Mouse (Mus musculus) MEL (cell line): ENCODE measurements around the gene Lat2. TPM values are rescaled to one million over a fixed set of nuclear protein-coding genes. Genes with fewer than 3 reads are reported as not detected.

ENCODE experiments used
- DNase-seq: peaks from one replicate; pipeline ENCODE4 v3.0.0; 2011; ENCODE audit warnings: low read depth, low spot score
- H3K27ac ChIP-seq: 2 replicates; pipeline ENCODE4 v1.5.1; 2012; ENCODE audit warnings: low read depth, mild to moderate bottlenecking, control low read depth, low read length, moderate library complexity; ENCODE audit not compliant: control insufficient read depth
- H3K27me3 ChIP-seq, 2 experiments: fragments of 150-350 bp in 1 of 2; sonication (generic) in 1 of 2; 2 replicates each; pipeline ENCODE4 v1.6.1; 2012; ENCODE audit warnings: low read length in 2 of 2, mild to moderate bottlenecking in 2 of 2, improper control_type of control experiment in 1 of 2, moderate library complexity in 1 of 2; ENCODE audit not compliant: insufficient read depth in 2 of 2, control insufficient read depth in 1 of 2
- H3K36me3 ChIP-seq, 2 experiments: 2 replicates each; pipeline ENCODE4 v1.6.1; 2012 to 2014; ENCODE audit warnings: low read length in 2 of 2, improper control_type of control experiment in 1 of 2, inconsistent platforms in 1 of 2, mild to moderate bottlenecking in 1 of 2; ENCODE audit not compliant: insufficient read depth in 2 of 2, control insufficient read depth in 1 of 2
- H3K4me1 ChIP-seq, 2 experiments: fragments of 150-350 bp in 1 of 2; sonication (generic) in 1 of 2; 2 replicates each; pipeline ENCODE4 v1.6.1; 2012; ENCODE audit warnings: low read length in 2 of 2, improper control_type of control experiment in 1 of 2, mild to moderate bottlenecking in 1 of 2; ENCODE audit not compliant: insufficient read depth in 2 of 2, control insufficient read depth in 1 of 2
- H3K4me3 ChIP-seq, 2 experiments: fragments of 150-350 bp in 1 of 2; sonication (generic) in 1 of 2; 2 replicates each; pipeline ENCODE4 v1.5.1; 2012; ENCODE audit warnings: low read depth in 2 of 2, low read length in 2 of 2, mild to moderate bottlenecking in 2 of 2, moderate library complexity in 2 of 2, control low read depth in 1 of 2, improper control_type of control experiment in 1 of 2; ENCODE audit not compliant: control insufficient read depth in 1 of 2, insufficient read depth in 1 of 2
- H3K79me2 ChIP-seq: 2 replicates; pipeline ENCODE4 v1.6.1; 2012; ENCODE audit warnings: mild to moderate bottlenecking, low read length, moderate library complexity; ENCODE audit not compliant: control insufficient read depth, poor library complexity, insufficient read depth
- H3K9ac ChIP-seq: 2 replicates; pipeline ENCODE4 v1.6.1; 2012; ENCODE audit warnings: low read depth, mild to moderate bottlenecking, control low read depth, low read length, moderate library complexity; ENCODE audit not compliant: control insufficient read depth, poor library complexity, severe bottlenecking
- H3K9me3 ChIP-seq: fragments of 150-350 bp; sonication (generic); replicated peaks from 2 replicates; pipeline ENCODE4 v1.6.1; 2012; ENCODE audit warnings: mild to moderate bottlenecking, low read length, improper control_type of control experiment, moderate library complexity; ENCODE audit not compliant: insufficient read depth
- BHLHE40 ChIP-seq: IDR thresholded peaks from 2 replicates; pipeline ENCODE4 v1.6.1; 2012; ENCODE audit warnings: low read depth, mild to moderate bottlenecking, inconsistent platforms, low read length, improper control_type of control experiment, borderline replicate concordance
- E2F4 ChIP-seq: IDR thresholded peaks from 2 replicates; pipeline ENCODE4 v1.6.1; 2011; ENCODE audit warnings: low read depth, low read length, improper control_type of control experiment, borderline replicate concordance
- ELF1 ChIP-seq: IDR thresholded peaks from 2 replicates; pipeline ENCODE4 v1.6.1; 2014; ENCODE audit warnings: low read depth, mild to moderate bottlenecking, inconsistent platforms, low read length, improper control_type of control experiment, moderate library complexity
- EP300 ChIP-seq, 2 experiments: IDR thresholded peaks; 2 replicates each; pipeline ENCODE4 v1.6.1; 2011; ENCODE audit warnings: improper control_type of control experiment in 2 of 2, low read length in 2 of 2, low read depth in 1 of 2, mild to moderate bottlenecking in 1 of 2
- ETS1 ChIP-seq: IDR thresholded peaks from 2 replicates; pipeline ENCODE4 v1.6.1; 2012; ENCODE audit warnings: low read depth, mild to moderate bottlenecking, inconsistent platforms, low read length, improper control_type of control experiment, moderate library complexity
- GATA1 ChIP-seq: IDR thresholded peaks from 2 replicates; pipeline ENCODE4 v1.6.1; 2011; ENCODE audit warnings: low read depth, low read length, improper control_type of control experiment
- MAFK ChIP-seq: IDR thresholded peaks from 2 replicates; pipeline ENCODE4 v1.6.1; 2011; ENCODE audit warnings: low read depth, mild to moderate bottlenecking, low read length, improper control_type of control experiment, borderline replicate concordance
- MAX ChIP-seq: IDR thresholded peaks from 2 replicates; pipeline ENCODE4 v1.6.1; 2011; ENCODE audit warnings: low read length, improper control_type of control experiment
- MAZ ChIP-seq: IDR thresholded peaks from 2 replicates; pipeline ENCODE4 v1.6.1; 2012; ENCODE audit warnings: low read depth, mild to moderate bottlenecking, inconsistent platforms, low read length, improper control_type of control experiment
- MXI1 ChIP-seq: IDR thresholded peaks from 2 replicates; pipeline ENCODE4 v1.6.1; 2011; ENCODE audit warnings: mild to moderate bottlenecking, low read depth, low read length, improper control_type of control experiment
- MYB ChIP-seq: IDR thresholded peaks from 2 replicates; pipeline ENCODE4 v1.6.1; 2011; ENCODE audit warnings: mild to moderate bottlenecking, low read depth, low read length, improper control_type of control experiment
- NELFE ChIP-seq: IDR thresholded peaks from 2 replicates; pipeline ENCODE4 v1.6.1; 2011; ENCODE audit warnings: low read depth, low read length, improper control_type of control experiment
- POLR2AphosphoS2 ChIP-seq: IDR thresholded peaks from 2 replicates; pipeline ENCODE4 v1.6.1; 2011; ENCODE audit warnings: low read length, improper control_type of control experiment
- POLR2AphosphoS5 ChIP-seq: IDR thresholded peaks from 2 replicates; pipeline ENCODE4 v1.6.1; 2012; ENCODE audit warnings: low read depth, borderline replicate concordance, mild to moderate bottlenecking, inconsistent platforms, low read length, moderate library complexity, mixed read lengths
- RCOR1 ChIP-seq: IDR thresholded peaks from 2 replicates; pipeline ENCODE4 v1.6.1; 2012; ENCODE audit warnings: low read depth, mild to moderate bottlenecking, inconsistent platforms, low read length, improper control_type of control experiment
- SIN3A ChIP-seq: IDR thresholded peaks from 2 replicates; pipeline ENCODE4 v1.6.1; 2012; ENCODE audit warnings: low read length, improper control_type of control experiment, inconsistent platforms
- SMC3 ChIP-seq: IDR thresholded peaks from 2 replicates; pipeline ENCODE4 v1.6.1; 2011; ENCODE audit warnings: low read depth, low read length, improper control_type of control experiment
- TAL1 ChIP-seq: IDR thresholded peaks from 2 replicates; pipeline ENCODE4 v1.6.1; 2012; ENCODE audit warnings: mild to moderate bottlenecking, inconsistent platforms, low read length, moderate library complexity, mixed read lengths
- TBP ChIP-seq: IDR thresholded peaks from 2 replicates; pipeline ENCODE4 v1.8.0; 2011; ENCODE audit warnings: low read depth, low read length, improper control_type of control experiment
- TCF12 ChIP-seq: IDR thresholded peaks from 2 replicates; pipeline ENCODE4 v1.6.1; 2014; ENCODE audit warnings: low read depth, mild to moderate bottlenecking, inconsistent platforms, low read length, improper control_type of control experiment, moderate library complexity
- ZMIZ1 ChIP-seq: IDR thresholded peaks from 2 replicates; pipeline ENCODE4 v1.6.1; 2012; ENCODE audit warnings: low read depth, mild to moderate bottlenecking, inconsistent platforms, low read length, improper control_type of control experiment, moderate library complexity
- ZNF384 ChIP-seq: IDR thresholded peaks from 2 replicates; pipeline ENCODE4 v1.6.1; 2012; ENCODE audit warnings: low read depth, mild to moderate bottlenecking, inconsistent platforms, low read length, improper control_type of control experiment
- polyA plus RNA-seq, 2 experiments: library from polyadenylated mRNA; stranded (reverse) in 1 of 2; unstranded in 1 of 2; fragments of >175 nt in 1 of 2; fragments of >200 nt in 1 of 2; gene quantifications; 2 replicates each; pipeline versions ENCODE4 v1.2.1 to v1.2.4; 2012; ENCODE audit warnings: low replicate concordance in 2 of 2, low read depth in 1 of 2; ENCODE audit not compliant: insufficient read length in 2 of 2, insufficient read depth in 1 of 2, missing spikeins in 1 of 2
- total RNA-seq: library from RNA; depleted of rRNA; stranded (reverse); fragments of 300-350 nt; gene quantifications from 2 replicates; pipeline ENCODE4 v1.2.3, GENCODE M21; 2012

Gene Lat2
- total and polyA plus RNA-seq, 3 experiments, result 0.79 to 0.92 TPM; not detected in 1

GRCm38 (mm10) chr5:134575833-134576232 is 39.0 kb downstream of the Lat2 start:
- H3K9ac ChIP-seq, result no peak overlapping the region
- H3K27me3 ChIP-seq, result no peaks in the 10 kb centered on the region
- TF ChIP-seq EP300 (IDR thresholded peaks at IDR 0.05; ENCODE audit: low read depth in 1 of 2, low read length in 2 of 2) (peak; percentile 16 to 42; a peak in 1 of 4 replicates), TCF12 (peak; percentile 62; the same call in 1 of the 2 replicates), TAL1 (0 out of 2 replicates have a peak, but pooled peaks have one; percentile 24), MAFK (no peak), GATA1 (peak; percentile 54; the same call in 1 of the 2 replicates)
- peaks cover 0 to 9% of the 10 kb centered on the region in 2 experiments; a peak in 2 of 4 replicates for H3K36me3 ChIP-seq
- no peak overlapping the region for H3K4me3 ChIP-seq
- no peaks in the 10 kb centered on the region for H3K79me2 ChIP-seq
- H3K9me3 ChIP-seq, result no peaks in the 10 kb centered on the region
- DNase-seq, result peak; percentile 32
- 0 out of 2 replicates have a peak overlapping the region, but pooled peaks have one; percentile 16 for H3K27ac ChIP-seq
- peaks cover 4 to 20% of the 10 kb centered on the region in 2 experiments for H3K4me1 ChIP-seq

DNA sequence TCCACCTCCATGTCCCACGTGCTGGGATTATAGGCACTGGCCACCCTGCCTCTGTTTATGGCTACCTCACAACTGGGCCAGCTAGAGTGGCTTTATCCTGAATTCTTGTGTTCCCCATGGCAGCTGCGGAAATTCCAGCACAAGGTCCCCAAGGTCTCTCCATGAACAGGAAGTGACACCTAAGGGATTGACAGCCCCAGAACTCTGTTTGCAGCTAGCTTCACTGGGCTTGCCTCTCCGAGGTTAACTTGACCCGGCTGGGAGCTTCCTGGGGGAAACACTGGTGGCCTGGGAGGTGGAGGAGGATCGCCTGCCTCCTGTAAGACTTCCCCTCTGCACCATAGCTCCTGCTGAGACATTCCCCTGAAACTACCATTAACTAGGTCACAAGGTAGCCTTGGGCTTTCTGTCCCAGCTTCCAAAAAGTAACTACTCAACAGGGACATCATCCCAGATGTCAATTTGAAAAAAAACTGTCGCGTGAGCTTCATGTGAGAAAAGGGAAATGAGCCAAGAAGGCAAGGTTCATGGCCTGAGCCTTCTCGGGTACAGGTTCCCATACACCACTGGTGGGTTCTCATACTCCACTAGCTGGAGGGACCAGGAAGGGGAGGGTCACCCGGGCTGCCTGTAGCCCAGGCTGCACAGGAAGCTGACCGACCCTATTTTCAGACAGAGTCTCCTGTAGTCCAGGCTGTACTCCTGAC is 42.2 kb downstream of the Lat2 start:
- Histone ChIP-seq H3K4me1 (peaks cover 4 to 11% of the 10 kb centered on the region in 2 experiments), H3K27me3 (no peaks in the 10 kb centered on the region), H3K4me3 (peak overlapping the region; percentile 54 to 58), H3K79me2 (no peaks in the 10 kb centered on the region), H3K9ac (peak overlapping the region; percentile 47), H3K27ac (peak overlapping the region; percentile 50), H3K36me3 (peaks cover 0 to 7% of the 10 kb centered on the region in 2 experiments; a peak in 2 of 4 replicates), H3K9me3 (no peaks in the 10 kb centered on the region)
- DNase-seq, result peak; percentile 55
- TF ChIP-seq BHLHE40 (peak; percentile 92), ZNF384 (peak; percentile 57; the same call in 1 of the 2 replicates), SMC3 (no peak), MYB (no peak), ELF1 (no peak)

- peaks cover 4 to 8% of the 10 kb centered on the region in 2 experiments for H3K4me1 ChIP-seq
- peak overlapping the region; percentile 47 for H3K9ac ChIP-seq
- H3K4me3 ChIP-seq, result peak overlapping the region; percentile 54 to 58
- no peaks in the 10 kb centered on the region for H3K79me2 ChIP-seq
- H3K36me3 ChIP-seq, result peaks cover 0 to 7% of the 10 kb centered on the region in 2 experiments; a peak in 2 of 4 replicates
- peak overlapping the region; percentile 50 for H3K27ac ChIP-seq
- no peaks in the 10 kb centered on the region for H3K27me3 ChIP-seq
- DNase-seq, result peak; percentile 85
- H3K9me3 ChIP-seq, result no peaks in the 10 kb centered on the region
- no peak; the same call in 1 of the 2 replicates for TF ChIP-seq NELFE
- TF ChIP-seq POLR2AphosphoS2, result no peak
- TF ChIP-seq E2F4, result peak; percentile 53; the same call in 1 of the 2 replicates
- peak; percentile 98 for TF ChIP-seq SIN3A
- 0 out of 2 replicates have a peak, but pooled peaks have one; percentile 13 for TF ChIP-seq TBP
- no peak for TF ChIP-seq POLR2AphosphoS5
- no peak for TF ChIP-seq RCOR1
- no peak; the same call in 1 of the 2 replicates for TF ChIP-seq ZNF384
- peak; percentile 20; the same call in 1 of the 2 replicates for TF ChIP-seq TCF12
- peak; percentile 37; the same call in 1 of the 2 replicates for TF ChIP-seq MXI1
- TF ChIP-seq BHLHE40, result no peak
- no peak for TF ChIP-seq EP300 (IDR thresholded peaks at IDR 0.05; ENCODE audit: low read depth in 1 of 2, low read length in 2 of 2)
- TF ChIP-seq ZMIZ1, result no peak; the same call in 1 of the 2 replicates
- peak; percentile 74 for TF ChIP-seq ETS1
- TF ChIP-seq MAX, result peak; percentile 59; the same call in 1 of the 2 replicates
- TF ChIP-seq MAZ, result peak; percentile 49; the same call in 1 of the 2 replicates
Observed at GRCm38 (mm10) chr5:134571730-134572507, 42.9 kb downstream of the Lat2 start.
